19 mouse cellular contexts compared by ENCODE assay signal in the genomic region with DNA sequence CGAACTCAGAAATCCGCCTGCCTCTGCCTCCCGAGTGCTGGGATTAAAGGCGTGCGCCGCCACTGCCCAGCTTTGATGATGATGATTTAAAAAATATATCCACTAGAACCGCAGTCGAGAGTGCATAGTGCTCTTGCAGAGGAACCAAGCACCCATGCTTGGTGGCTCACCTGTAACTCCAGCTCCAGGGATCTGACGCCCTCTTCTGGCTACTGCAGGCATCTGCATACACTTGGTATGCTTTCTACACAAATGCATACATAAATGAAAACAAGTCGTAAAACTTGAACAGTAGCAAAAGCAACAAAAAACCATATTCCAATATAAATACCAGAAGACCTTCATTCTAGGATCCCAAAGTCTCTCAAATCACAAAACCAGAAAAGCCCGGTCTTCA. TPM values are rescaled to one million over a fixed set of nuclear protein-coding genes. Genes with fewer than 3 reads are reported as not detected.
DNase-seq lines count a peak whose midpoint lies in the region; TF ChIP-seq lines count a peak whose summit lies in the region.
"Had no signal": no experiment of that assay in that cellular context is flagged by ENCODE, and none has a peak within 500 bp of the region (broad histone marks: within the 10 kb centered on the region; RNA-seq: fewer than 3 reads in every experiment).

No protein-coding gene starts in this region.

- H3K27me3 ChIP-seq in ES-Bruce4 (ENCODE audit: control insufficient read depth, insufficient read depth, low read length, poor library complexity, severe bottlenecking), result no peaks in the 10 kb centered on the region
- H3K27me3 ChIP-seq: heart, embryonic 15.5 days; hindbrain, embryonic 12.5 days; midbrain, embryonic 15.5 days; neural tube, embryonic 15.5 days had no signal

- TF ChIP-seq POLR2A in ES-Bruce4 (IDR thresholded peaks at IDR 0.05; ENCODE audit: insufficient read depth, low read length), result no peak
- TF ChIP-seq POLR2A in cortical plate, adult 2 months (IDR thresholded peaks at IDR 0.05; ENCODE audit: extremely low read depth, insufficient read depth, low read length), result no peak

- no peaks in the 10 kb centered on the region for H3K36me3 ChIP-seq in ES-Bruce4 (ENCODE audit: control insufficient read depth, insufficient read depth, low read length, poor library complexity, severe bottlenecking)
- H3K36me3 ChIP-seq: G1E; heart, embryonic 15.5 days; hindbrain, embryonic 12.5 days; midbrain, embryonic 15.5 days; neural tube, embryonic 15.5 days had no signal

- no peak overlapping the region for H3K9ac ChIP-seq in ES-Bruce4 (ENCODE audit: low read depth, poor library complexity, severe bottlenecking)
- H3K9ac ChIP-seq: forebrain, postnatal 0 days; heart, embryonic 15.5 days; hindbrain, embryonic 12.5 days; midbrain, embryonic 15.5 days had no signal

- H3K27ac ChIP-seq in layer of hippocampus, adult 2 months, result 0 out of 2 replicates have a peak overlapping the region, but pooled peaks have one; percentile 53
- H3K27ac ChIP-seq in ES-Bruce4 (ENCODE audit: insufficient read depth, low read length), result no peak overlapping the region
- no peak overlapping the region for H3K27ac ChIP-seq in cortical plate, adult 2 months (ENCODE audit: insufficient read depth, low read length)
- H3K27ac ChIP-seq: heart, embryonic 15.5 days; hindbrain, embryonic 12.5 days; midbrain, embryonic 15.5 days; neural tube, embryonic 15.5 days had no signal

- TF ChIP-seq CTCF in layer of hippocampus, adult 2 months (conservative IDR thresholded peaks at IDR 0.05), result peak; percentile 51; the same call in 1 of the 2 replicates
- TF ChIP-seq CTCF in ES-Bruce4 (IDR thresholded peaks at IDR 0.05; ENCODE audit: low read depth, low read length), result peak; percentile 81
- TF ChIP-seq CTCF in cortical plate, adult 2 months (IDR thresholded peaks at IDR 0.05; ENCODE audit: extremely low read depth, insufficient read depth, low read length), result 0 out of 2 replicates have a peak, but pooled peaks have one; percentile 17

- no peak for DNase-seq in layer of hippocampus, adult 2 months (ENCODE audit: low spot score in 2 of 2)
- no peak for DNase-seq in layer of hippocampus, adult 9-10 months (ENCODE audit: low spot score)
- DNase-seq in 416B (ENCODE audit: low read depth), result peak; percentile 44
- DNase-seq in embryo, embryonic 9.5 days (ENCODE audit: extremely low spot score), result no peak
- DNase-seq in urinary bladder, adult 2 months (ENCODE audit: low spot score), result no peak

- H3K9me3 ChIP-seq in ES-Bruce4 (replicated peaks; ENCODE audit: control insufficient read depth, insufficient read depth, low read length, poor library complexity, severe bottlenecking), result no peaks in the 10 kb centered on the region
- H3K9me3 ChIP-seq: G1E; heart, embryonic 15.5 days; hindbrain, embryonic 12.5 days; midbrain, embryonic 15.5 days; neural tube, embryonic 15.5 days had no signal

- H3K4me3 ChIP-seq in layer of hippocampus, adult 2 months, result no peak overlapping the region
- H3K4me3 ChIP-seq in ES-Bruce4 (ENCODE audit: low read depth, low read length), result no peak overlapping the region
- H3K4me3 ChIP-seq in cortical plate, adult 2 months (ENCODE audit: insufficient read depth, low read length), result no peak overlapping the region
- H3K4me3 ChIP-seq: erythroblast, embryonic 14.5 days; hindbrain, embryonic 12.5 days; midbrain, embryonic 15.5 days had no signal

- TF ChIP-seq EP300 in ES-Bruce4 (IDR thresholded peaks at IDR 0.05; ENCODE audit: insufficient read depth, low read depth, low read length), result no peak

- H3K4me1 ChIP-seq in ES-Bruce4 (ENCODE audit: control insufficient read depth, insufficient read depth, low read length), result no peaks in the 10 kb centered on the region
- no peaks in the 10 kb centered on the region for H3K4me1 ChIP-seq in cortical plate, adult 2 months (ENCODE audit: control insufficient read depth, insufficient read depth, low read length)

RNA-seq across cellular contexts. Expression of a gene that starts 31.3 kb away (rescaled TPM):
- not detected for total RNA-seq in layer of hippocampus, adult 2 months (2021)
- not detected in 2 replicates for polyA plus RNA-seq in ES-Bruce4 (2011; ENCODE audit: insufficient read depth, insufficient read length, low read depth, missing spikeins)
- not detected in 2 replicates for polyA plus RNA-seq in cortical plate, adult 2 months (2012; rRNA removed)
- polyA plus RNA-seq in urinary bladder, adult 2 months (2012; rRNA removed), result not detected in 2 replicates
- total RNA-seq: adrenal gland, adult 18-20 months; forebrain, postnatal 0 days; G1E; gastrocnemius, postnatal 4 days; left cerebral cortex, adult 8-10 months had no signal
- polyA plus RNA-seq: erythroblast, embryonic 14.5 days; forebrain, postnatal 0 days; G1E; heart, embryonic 15.5 days; hindbrain, embryonic 12.5 days; limb, embryonic 14.5 days; midbrain, embryonic 15.5 days; stomach, embryonic 14.5 days had no signal

RNA-seq across cellular contexts. Expression of a gene that starts 51.2 kb away (rescaled TPM):
- under 1 TPM; 0.39 to 0.41 TPM for total RNA-seq in layer of hippocampus, adult 2 months (2021)
- polyA plus RNA-seq in ES-Bruce4 (2011; ENCODE audit: insufficient read depth, insufficient read length, low read depth, missing spikeins), result 1.1 and 1.6 TPM in 2 replicates
- 0.71 and 0.74 TPM in 2 replicates for polyA plus RNA-seq in cortical plate, adult 2 months (2012; rRNA removed)
- 0.69 and 1.3 TPM in 2 replicates for polyA plus RNA-seq in urinary bladder, adult 2 months (2012; rRNA removed)
- polyA plus RNA-seq: erythroblast, embryonic 14.5 days had no signal

RNA-seq across cellular contexts. Expression of a gene that starts 51.3 kb away (rescaled TPM):
- 100 to 1,000 TPM; 250 to 252 TPM for total RNA-seq in layer of hippocampus, adult 2 months (2021)
- polyA plus RNA-seq in ES-Bruce4 (2011; ENCODE audit: insufficient read depth, insufficient read length, low read depth, missing spikeins), result 210 and 215 TPM in 2 replicates
- polyA plus RNA-seq in cortical plate, adult 2 months (2012; rRNA removed), result 284 and 300 TPM in 2 replicates
- 308 and 318 TPM in 2 replicates for polyA plus RNA-seq in urinary bladder, adult 2 months (2012; rRNA removed)

Comparison
In these comparisons a context has a peak if more than half of its experiments do, and no peak if none do; other contexts are left out.
1. CTCF ChIP-seq: peak in every context shown above with its lines; median percentile 81 in ES-Bruce4; 51 in layer of hippocampus, adult 2 months; 17 in cortical plate, adult 2 months.